Mouse (Mus musculus): ENCODE measurements at regions not wholly inside any gene's neighbourhood (a gene's known extent, or its start where the extent isn't known, plus 50 kb on each side); places are given as distances from the start of the nearest gene placed in this dataset. TPM values are rescaled to one million over a fixed set of nuclear protein-coding genes. Genes with fewer than 3 reads are reported as not detected.

DNA sequence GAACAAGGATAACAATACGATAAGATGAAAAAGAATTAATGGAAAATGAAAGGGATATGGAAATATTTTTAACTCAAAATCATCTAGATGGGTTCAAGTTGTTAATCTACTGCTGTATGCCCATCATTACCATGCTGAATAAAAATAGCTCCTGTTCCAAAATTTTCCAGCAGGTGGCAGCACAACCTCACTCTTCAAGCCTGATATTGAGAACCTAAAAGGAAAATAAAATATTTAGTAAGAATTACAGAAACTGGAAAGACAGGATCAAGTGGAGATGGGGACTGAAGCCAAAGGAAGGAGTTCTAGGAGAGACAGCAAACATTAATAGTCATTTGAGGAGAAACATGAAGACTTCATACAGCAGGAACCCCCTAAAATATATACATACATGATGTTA, 880.7 kb downstream of the Slitrk6 start:
- DNase-seq (ENCODE audit: low spot score): peak; percentile 49
- Histone ChIP-seq H3K27me3 (ENCODE audit: insufficient read depth, low read length) (no peaks in the 10 kb centered on the region), H3K27ac (no peak overlapping the region), H3K4me1 (replicated peaks; ENCODE audit: insufficient read depth, low read length) (no peaks in the 10 kb centered on the region), H3K36me3 (ENCODE audit: insufficient read depth, low read length) (no peaks in the 10 kb centered on the region), H3K4me2 (ENCODE audit: low read length) (no peak overlapping the region), H3K9me3 (replicated peaks; ENCODE audit: low read length) (no peaks in the 10 kb centered on the region), H3K9ac (ENCODE audit: low read depth, low read length) (no peak overlapping the region), H3K4me3 (replicated peaks; ENCODE audit: low read depth, low read length) (no peak overlapping the region)
- ATAC-seq (replicated peaks; ENCODE audit: low FRiP score, low read depth): no peak
- WGBS: 8% methylated on average over 1 of the region's 1 CpGs
- TF ChIP-seq CTCF (IDR thresholded peaks at IDR 0.05; ENCODE audit: low read depth): peak; percentile 85

GRCm38 (mm10) chr14:109840354-109841104, 914.4 kb downstream of the Slitrk6 start:
- Histone ChIP-seq H3K27ac (no peak overlapping the region), H3K4me1 (replicated peaks; ENCODE audit: insufficient read depth, low read length) (no peaks in the 10 kb centered on the region), H3K4me2 (ENCODE audit: low read length) (no peak overlapping the region), H3K9ac (ENCODE audit: low read depth, low read length) (no peak overlapping the region), H3K36me3 (ENCODE audit: insufficient read depth, low read length) (no peaks in the 10 kb centered on the region), H3K4me3 (replicated peaks; ENCODE audit: low read depth, low read length) (no peak overlapping the region), H3K27me3 (ENCODE audit: insufficient read depth, low read length) (no peaks in the 10 kb centered on the region), H3K9me3 (replicated peaks; ENCODE audit: low read length) (no peaks in the 10 kb centered on the region)
- DNase-seq (ENCODE audit: low spot score): peak; percentile 13
- peak; percentile 51 for TF ChIP-seq CTCF (IDR thresholded peaks at IDR 0.05; ENCODE audit: low read depth)
- no peak for ATAC-seq (replicated peaks; ENCODE audit: low FRiP score, low read depth)
- WGBS: 44% methylated on average over 6 of the region's 6 CpGs

DNA sequence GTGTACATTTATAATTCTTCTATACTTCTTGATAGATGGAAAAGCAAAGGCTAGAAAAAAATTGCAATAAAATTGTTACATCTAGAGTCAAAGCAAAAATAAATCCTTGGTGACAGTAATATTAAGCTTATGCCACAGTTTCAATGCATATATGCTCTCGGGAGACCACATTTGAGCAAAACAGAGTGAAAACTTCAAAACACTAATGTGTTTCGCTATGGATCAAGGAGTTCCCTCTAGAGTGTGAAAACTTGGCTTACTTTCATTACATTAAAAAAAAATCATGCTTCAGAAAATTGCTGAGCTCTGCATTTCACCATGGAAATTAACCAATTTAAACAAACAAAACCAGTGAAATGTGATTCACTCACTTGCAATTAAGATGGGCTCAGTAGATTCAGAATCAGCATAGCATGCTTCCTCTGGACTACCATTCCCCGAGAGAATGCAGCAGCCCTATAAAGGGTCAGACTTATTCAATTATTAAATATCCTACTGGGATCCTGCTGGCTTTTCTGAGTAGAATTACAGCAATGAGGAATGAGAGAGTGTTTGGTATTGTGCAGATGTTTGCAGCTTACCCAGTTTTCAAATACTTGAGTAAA, 888.7 kb upstream of the Slitrk1 start:
- no peak overlapping the region for H3K4me3 ChIP-seq (replicated peaks; ENCODE audit: low read depth, low read length)
- no peak overlapping the region for H3K4me2 ChIP-seq (ENCODE audit: low read length)
- no peak overlapping the region for H3K9ac ChIP-seq (ENCODE audit: low read depth, low read length)
- no peak overlapping the region for H3K27ac ChIP-seq
- TF ChIP-seq CTCF (IDR thresholded peaks at IDR 0.05; ENCODE audit: low read depth): no peak
- H3K4me1 ChIP-seq (replicated peaks; ENCODE audit: insufficient read depth, low read length): no peaks in the 10 kb centered on the region
- ATAC-seq (replicated peaks; ENCODE audit: low FRiP score, low read depth) (no peak), DNase-seq (ENCODE audit: low spot score) (no peak)
- no peaks in the 10 kb centered on the region for H3K9me3 ChIP-seq (replicated peaks; ENCODE audit: low read length)
- no peaks in the 10 kb centered on the region for H3K27me3 ChIP-seq (ENCODE audit: insufficient read depth, low read length)
- H3K36me3 ChIP-seq (ENCODE audit: insufficient read depth, low read length): no peaks in the 10 kb centered on the region
- 46% methylated on average over 3 of the region's 3 CpGs for WGBS

DNA sequence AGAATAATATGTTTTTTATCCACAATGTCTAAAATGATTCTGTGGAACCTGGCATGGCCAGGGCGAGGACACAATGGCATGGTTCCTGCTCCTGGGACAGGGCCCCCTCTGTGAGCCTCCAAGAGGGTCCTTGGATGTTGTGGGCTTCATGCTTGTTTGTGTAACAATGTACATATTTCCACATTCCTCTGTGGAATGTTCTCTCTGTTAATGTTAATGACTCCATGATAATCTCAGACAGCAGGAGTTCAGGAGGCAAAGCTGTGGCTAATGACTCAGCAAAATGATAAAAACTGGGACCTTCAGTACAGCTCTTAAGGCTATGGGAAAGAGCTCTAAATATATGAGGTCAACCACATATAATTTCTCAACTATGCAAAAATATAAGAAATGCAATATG, 858.3 kb upstream of the Slitrk1 start:
- no peak overlapping the region for H3K4me2 ChIP-seq (ENCODE audit: low read length)
- H3K9me3 ChIP-seq (replicated peaks; ENCODE audit: low read length): no peaks in the 10 kb centered on the region
- no peak overlapping the region for H3K4me3 ChIP-seq (replicated peaks; ENCODE audit: low read depth, low read length)
- no peaks in the 10 kb centered on the region for H3K4me1 ChIP-seq (replicated peaks; ENCODE audit: insufficient read depth, low read length)
- TF ChIP-seq CTCF (IDR thresholded peaks at IDR 0.05; ENCODE audit: low read depth): no peak
- ATAC-seq (replicated peaks; ENCODE audit: low FRiP score, low read depth): no peak
- DNase-seq (ENCODE audit: low spot score): no peak
- H3K9ac ChIP-seq (ENCODE audit: low read depth, low read length): no peak overlapping the region
- no peak overlapping the region for H3K27ac ChIP-seq
- H3K27me3 ChIP-seq (ENCODE audit: insufficient read depth, low read length): no peaks in the 10 kb centered on the region
- WGBS: 71% methylated on average over 1 of the region's 1 CpGs
- H3K36me3 ChIP-seq (ENCODE audit: insufficient read depth, low read length): no peaks in the 10 kb centered on the region

- Histone ChIP-seq H3K27me3 (ENCODE audit: insufficient read depth, low read length) (no peaks in the 10 kb centered on the region), H3K9ac (ENCODE audit: low read depth, low read length) (no peak overlapping the region), H3K4me2 (ENCODE audit: low read length) (no peak overlapping the region), H3K4me3 (replicated peaks; ENCODE audit: low read depth, low read length) (no peak overlapping the region), H3K4me1 (replicated peaks; ENCODE audit: insufficient read depth, low read length) (no peaks in the 10 kb centered on the region), H3K9me3 (replicated peaks; ENCODE audit: low read length) (no peaks in the 10 kb centered on the region), H3K36me3 (ENCODE audit: insufficient read depth, low read length) (no peaks in the 10 kb centered on the region), H3K27ac (no peak overlapping the region)
- no peak for DNase-seq (ENCODE audit: low spot score)
- TF ChIP-seq CTCF (IDR thresholded peaks at IDR 0.05; ENCODE audit: low read depth): no peak
- WGBS: 73% methylated on average over 1 of the region's 1 CpGs
- ATAC-seq (replicated peaks; ENCODE audit: low FRiP score, low read depth): no peak
Measured at GRCm38 (mm10) chr14:109760892-109761291, 846.9 kb upstream of the Slitrk1 start.

Small RNA genes lying in the stretch of these regions (microRNA-seq; reads per million reads assigned to microRNA genes)
- gene Gm24369: not detected
